Mouse (Mus musculus): ENCODE data around the gene Tiam1. TPM values are rescaled to one million over a fixed set of nuclear protein-coding genes. Genes with fewer than 3 reads are reported as not detected.
A peak's percentile ranks its signal among the peaks of the same experiment; 100 is the strongest.

Tiam1 gene
- polyA plus RNA-seq, 1 experiment from 2014 or later: 12.8 TPM

DNA sequence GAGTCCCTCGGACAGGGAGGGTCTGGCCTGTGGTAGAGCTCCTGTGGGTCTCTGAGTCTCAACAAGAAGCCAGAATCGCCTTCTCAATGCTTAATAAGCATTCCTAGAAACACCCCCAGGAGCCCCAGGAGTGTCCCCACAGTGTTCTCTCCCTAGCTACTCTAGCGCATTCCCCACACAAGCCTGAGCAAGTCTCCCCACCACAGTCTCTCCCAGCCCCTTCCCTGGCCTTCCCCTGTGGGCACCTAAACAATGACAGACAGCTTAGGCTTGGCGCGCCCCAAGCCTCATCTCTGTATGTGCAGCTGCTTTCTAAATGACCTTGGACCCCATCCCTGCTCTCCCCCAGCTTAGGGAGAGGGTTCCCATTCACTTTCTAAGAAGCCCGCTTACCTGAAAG lies 7.3 kb upstream of the Tiam1 start:
- WGBS: 92% methylated on average over 6 of the region's 6 CpGs
- H3K9ac ChIP-seq (ENCODE audit: low read length): no peak overlapping the region
- no peaks in the 10 kb centered on the region; the same call in 1 of the 2 replicates for H3K27me3 ChIP-seq (ENCODE audit: control insufficient read depth, insufficient read depth, low read depth, low read length)
- H3K4me3 ChIP-seq (ENCODE audit: low read length): no peak overlapping the region
- no peaks in the 10 kb centered on the region for H3K36me3 ChIP-seq (ENCODE audit: control insufficient read depth, insufficient read depth, low read length)
- H3K4me1 ChIP-seq (replicated peaks; ENCODE audit: control insufficient read depth, insufficient read depth, low read length): peaks cover 14% of the 10 kb centered on the region
- ATAC-seq (ENCODE audit: low read depth): no peak
- H3K27ac ChIP-seq (ENCODE audit: low read length): no peak overlapping the region
- H3K4me2 ChIP-seq (ENCODE audit: low read depth, low read length): no peak overlapping the region
- H3K9me3 ChIP-seq (ENCODE audit: control insufficient read depth, low read length): no peaks in the 10 kb centered on the region

DNA sequence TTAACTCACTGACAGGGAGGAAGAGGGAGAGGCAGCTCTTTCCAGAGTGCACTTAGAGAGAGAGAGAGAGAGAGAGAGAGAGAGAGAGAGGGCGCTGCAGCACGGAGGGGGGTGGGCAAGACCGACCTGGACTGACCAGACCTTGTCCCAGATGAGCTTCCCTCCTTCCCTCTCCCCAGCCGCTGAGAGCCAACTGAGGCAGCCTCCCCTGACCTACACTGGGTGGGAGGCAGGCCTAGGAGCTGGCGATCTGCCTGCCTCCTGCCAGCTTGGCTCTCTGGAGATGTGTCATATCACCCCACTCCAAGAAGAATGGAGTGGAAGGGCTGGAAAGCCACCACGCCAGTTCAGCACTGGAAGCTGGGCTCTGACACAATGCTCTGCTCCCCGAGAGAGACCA lies 6.6 kb upstream of the Tiam1 start:
- peaks cover 14% of the 10 kb centered on the region for H3K4me1 ChIP-seq (replicated peaks; ENCODE audit: control insufficient read depth, insufficient read depth, low read length)
- no peak overlapping the region for H3K27ac ChIP-seq (ENCODE audit: low read length)
- no peak overlapping the region for H3K9ac ChIP-seq (ENCODE audit: low read length)
- H3K36me3 ChIP-seq (ENCODE audit: control insufficient read depth, insufficient read depth, low read length): no peaks in the 10 kb centered on the region
- H3K9me3 ChIP-seq (ENCODE audit: control insufficient read depth, low read length): no peaks in the 10 kb centered on the region
- peak; percentile 49 for ATAC-seq (ENCODE audit: low read depth)
- H3K4me3 ChIP-seq (ENCODE audit: low read length): no peak overlapping the region
- 28% methylated on average over 7 of the region's 7 CpGs for WGBS
- H3K27me3 ChIP-seq (ENCODE audit: control insufficient read depth, insufficient read depth, low read depth, low read length): no peaks in the 10 kb centered on the region; the same call in 1 of the 2 replicates
- no peak overlapping the region for H3K4me2 ChIP-seq (ENCODE audit: low read depth, low read length)

DNA sequence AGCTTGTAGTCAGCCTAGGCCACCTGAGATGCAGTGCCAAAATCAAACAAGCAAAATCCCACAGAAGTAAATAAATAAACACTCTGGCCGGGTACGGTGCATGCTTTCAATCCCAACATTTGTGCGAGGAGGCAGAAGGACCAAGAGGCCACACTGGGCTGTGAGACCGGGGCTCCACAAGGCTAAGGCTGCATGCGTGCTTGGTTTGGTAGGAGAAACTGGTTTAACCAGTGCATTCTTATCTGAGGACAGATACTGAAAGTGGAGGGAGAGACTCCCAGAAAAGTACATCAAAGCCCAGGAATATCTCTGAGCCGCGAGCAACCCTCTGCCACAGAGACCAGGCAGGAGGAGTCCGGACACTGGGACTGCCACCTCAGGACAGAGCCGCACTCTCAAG lies 5.8 kb upstream of the Tiam1 start:
- no peak overlapping the region for H3K27ac ChIP-seq (ENCODE audit: low read length)
- no peak overlapping the region for H3K4me2 ChIP-seq (ENCODE audit: low read depth, low read length)
- H3K4me1 ChIP-seq (replicated peaks; ENCODE audit: control insufficient read depth, insufficient read depth, low read length): peaks cover 19% of the 10 kb centered on the region
- no peak overlapping the region for H3K9ac ChIP-seq (ENCODE audit: low read length)
- WGBS: 36% methylated on average over 9 of the region's 9 CpGs
- H3K36me3 ChIP-seq (ENCODE audit: control insufficient read depth, insufficient read depth, low read length): no peaks in the 10 kb centered on the region
- no peaks in the 10 kb centered on the region; the same call in 1 of the 2 replicates for H3K27me3 ChIP-seq (ENCODE audit: control insufficient read depth, insufficient read depth, low read depth, low read length)
- H3K9me3 ChIP-seq (ENCODE audit: control insufficient read depth, low read length): no peaks in the 10 kb centered on the region
- peak; percentile 32; the same call in 1 of the 2 replicates for ATAC-seq (ENCODE audit: low read depth)
- no peak overlapping the region for H3K4me3 ChIP-seq (ENCODE audit: low read length)

DNA sequence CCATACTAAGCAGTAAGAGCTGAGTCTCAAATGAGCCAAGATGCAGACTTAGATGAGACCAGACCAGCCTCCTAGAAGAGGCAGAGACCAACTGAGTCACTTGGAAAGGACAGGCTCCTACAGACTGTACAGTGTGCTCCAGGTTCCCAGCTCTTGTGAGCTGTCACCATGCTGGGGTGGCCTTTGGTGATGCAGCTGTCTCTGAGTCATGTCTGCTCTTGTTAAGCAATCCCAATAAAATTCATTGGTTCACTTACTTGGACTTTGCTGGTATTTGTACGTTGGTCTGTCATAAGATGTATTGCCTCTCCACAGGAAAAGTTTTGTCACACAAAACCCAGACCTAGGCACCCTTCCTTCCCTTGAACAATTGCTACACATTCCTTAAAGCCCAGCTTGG lies 1.7 kb upstream of the Tiam1 start:
- no peak overlapping the region for H3K27ac ChIP-seq (ENCODE audit: low read length)
- no peaks in the 10 kb centered on the region for H3K36me3 ChIP-seq (ENCODE audit: control insufficient read depth, insufficient read depth, low read length)
- WGBS: 81% methylated on average over 1 of the region's 1 CpGs
- ATAC-seq (ENCODE audit: low read depth): no peak
- H3K27me3 ChIP-seq (ENCODE audit: control insufficient read depth, insufficient read depth, low read depth, low read length): peaks cover 3% of the 10 kb centered on the region
- peaks cover 21% of the 10 kb centered on the region for H3K4me1 ChIP-seq (replicated peaks; ENCODE audit: control insufficient read depth, insufficient read depth, low read length)
- H3K4me3 ChIP-seq (ENCODE audit: low read length): no peak overlapping the region
- no peak overlapping the region; the same call in 1 of the 2 replicates for H3K4me2 ChIP-seq (ENCODE audit: low read depth, low read length)
- H3K9me3 ChIP-seq (ENCODE audit: control insufficient read depth, low read length): no peaks in the 10 kb centered on the region
- no peak overlapping the region for H3K9ac ChIP-seq (ENCODE audit: low read length)

DNA sequence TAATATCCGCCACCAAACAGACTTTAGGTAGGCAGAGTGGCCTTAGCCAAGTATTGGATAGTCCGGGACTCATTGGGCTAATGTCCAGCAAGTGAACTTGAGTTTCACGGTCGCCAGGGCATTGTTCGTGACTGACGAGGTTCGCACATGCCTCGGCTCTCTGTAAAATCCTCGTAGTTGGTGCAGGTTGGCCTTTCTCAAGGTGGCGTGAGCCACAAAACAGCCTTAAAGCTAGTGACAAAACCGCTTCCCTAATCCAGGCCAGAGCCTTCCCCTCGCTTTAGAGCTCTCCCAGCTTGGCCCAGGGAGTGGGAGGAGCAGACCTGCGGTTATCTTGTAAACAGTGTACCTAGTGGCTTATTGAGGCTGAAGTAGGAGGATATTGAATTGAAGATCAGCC lies 972 bp upstream of the Tiam1 start:
- peaks cover 3% of the 10 kb centered on the region for H3K27me3 ChIP-seq (ENCODE audit: control insufficient read depth, insufficient read depth, low read depth, low read length)

DNA sequence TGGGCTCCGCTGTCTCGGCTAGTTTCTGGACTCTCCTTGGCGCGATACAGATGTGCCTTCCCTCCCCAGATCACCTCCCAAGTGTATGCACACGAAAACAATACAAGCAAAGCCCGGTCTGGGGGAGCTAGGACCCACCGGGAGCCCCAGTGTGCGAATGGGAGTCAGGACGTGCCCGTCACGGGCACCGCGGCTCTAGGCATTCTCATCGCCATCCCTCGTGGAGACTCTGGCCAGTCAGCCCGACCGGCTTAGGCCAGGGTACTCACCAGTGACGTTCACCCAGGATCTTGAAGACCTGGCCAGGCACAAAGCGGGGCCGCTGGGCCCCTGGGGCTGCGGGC lies 181 bp downstream of the Tiam1 start:
- H3K9me3 ChIP-seq (ENCODE audit: control insufficient read depth, low read length): no peaks in the 10 kb centered on the region
- peak overlapping the region; percentile 77 for H3K4me3 ChIP-seq (ENCODE audit: low read length)
- peaks cover 10% of the 10 kb centered on the region; the same call in 1 of the 2 replicates for H3K4me1 ChIP-seq (replicated peaks; ENCODE audit: control insufficient read depth, insufficient read depth, low read length)
- H3K4me2 ChIP-seq (ENCODE audit: low read depth, low read length): peak overlapping the region; percentile 74
- ATAC-seq (ENCODE audit: low read depth): no peak
- H3K27ac ChIP-seq (ENCODE audit: low read length): peak overlapping the region; percentile 36; the same call in 1 of the 2 replicates
- H3K9ac ChIP-seq (ENCODE audit: low read length): peak overlapping the region; percentile 75
- H3K36me3 ChIP-seq (ENCODE audit: control insufficient read depth, insufficient read depth, low read length): no peaks in the 10 kb centered on the region
- WGBS: 0% methylated on average over 19 of the region's 21 CpGs
- H3K27me3 ChIP-seq (ENCODE audit: control insufficient read depth, insufficient read depth, low read depth, low read length): peaks cover 3% of the 10 kb centered on the region

More for the DNA sequence above, 972 bp upstream of the Tiam1 start:
- Histone ChIP-seq H3K9me3 (ENCODE audit: control insufficient read depth, low read length) (no peaks in the 10 kb centered on the region), H3K4me3 (ENCODE audit: low read length) (peak overlapping the region; percentile 77), H3K27ac (ENCODE audit: low read length) (peak overlapping the region; percentile 7; the same call in 1 of the 2 replicates), H3K36me3 (ENCODE audit: control insufficient read depth, insufficient read depth, low read length) (no peaks in the 10 kb centered on the region), H3K9ac (ENCODE audit: low read length) (peak overlapping the region; percentile 80), H3K4me2 (ENCODE audit: low read depth, low read length) (peak overlapping the region; percentile 74), H3K4me1 (replicated peaks; ENCODE audit: control insufficient read depth, insufficient read depth, low read length) (peaks cover 14% of the 10 kb centered on the region)
- ATAC-seq (ENCODE audit: low read depth): no peak
- 8% methylated on average over 13 of the region's 13 CpGs for WGBS

DNA sequence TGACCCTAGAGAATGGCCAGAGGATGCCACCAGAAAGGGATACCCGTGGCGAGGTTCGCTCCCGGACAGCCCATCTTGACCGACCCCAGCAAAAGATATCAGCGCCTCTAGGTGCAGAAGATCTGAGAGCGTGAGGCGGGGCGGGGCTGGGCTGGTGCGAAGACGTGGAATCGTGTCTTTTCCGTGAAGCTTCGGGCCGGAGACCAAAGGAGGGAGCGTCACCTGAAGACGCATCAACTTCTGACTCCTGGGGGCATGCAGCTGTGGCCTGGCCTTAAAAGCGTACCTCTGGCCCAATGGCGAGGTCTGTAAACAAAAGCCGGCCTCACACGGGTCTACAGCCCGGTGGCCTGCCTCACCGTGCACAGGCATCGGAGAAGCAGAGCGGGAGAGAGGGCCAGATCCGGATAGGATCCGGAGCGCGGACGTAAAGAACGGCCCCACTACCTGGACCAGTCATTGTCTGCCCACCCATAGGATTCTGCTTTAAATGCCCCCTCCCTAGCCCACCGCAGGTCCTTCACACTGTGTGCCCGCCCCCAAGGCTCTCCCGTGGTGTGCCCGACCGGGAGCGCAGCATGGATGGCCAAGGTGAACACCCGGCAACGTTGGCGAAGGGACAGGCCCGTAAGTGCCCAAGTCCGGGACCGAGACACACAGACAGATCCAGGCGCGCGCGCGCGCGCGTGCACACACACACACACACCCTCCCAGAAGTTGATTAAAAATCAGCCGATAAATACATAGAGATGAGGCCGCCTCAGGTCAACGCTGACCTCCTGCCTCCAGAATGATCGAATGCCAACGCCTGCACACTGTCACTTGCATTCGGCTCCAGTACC lies 774 bp downstream of the Tiam1 start:
- Histone ChIP-seq H3K4me2 (ENCODE audit: low read depth, low read length) (peak overlapping the region; percentile 74), H3K9ac (ENCODE audit: low read length) (peak overlapping the region; percentile 75), H3K4me1 (replicated peaks; ENCODE audit: control insufficient read depth, insufficient read depth, low read length) (peaks cover 10% of the 10 kb centered on the region; the same call in 1 of the 2 replicates), H3K9me3 (ENCODE audit: control insufficient read depth, low read length) (no peaks in the 10 kb centered on the region), H3K36me3 (ENCODE audit: control insufficient read depth, insufficient read depth, low read length) (no peaks in the 10 kb centered on the region), H3K27me3 (ENCODE audit: control insufficient read depth, insufficient read depth, low read depth, low read length) (peaks cover 3% of the 10 kb centered on the region), H3K27ac (ENCODE audit: low read length) (peak overlapping the region; percentile 36; the same call in 1 of the 2 replicates), H3K4me3 (ENCODE audit: low read length) (peak overlapping the region; percentile 77)
- WGBS: under 1% methylated on average over 57 of the region's 57 CpGs
- ATAC-seq (ENCODE audit: low read depth): no peak

DNA sequence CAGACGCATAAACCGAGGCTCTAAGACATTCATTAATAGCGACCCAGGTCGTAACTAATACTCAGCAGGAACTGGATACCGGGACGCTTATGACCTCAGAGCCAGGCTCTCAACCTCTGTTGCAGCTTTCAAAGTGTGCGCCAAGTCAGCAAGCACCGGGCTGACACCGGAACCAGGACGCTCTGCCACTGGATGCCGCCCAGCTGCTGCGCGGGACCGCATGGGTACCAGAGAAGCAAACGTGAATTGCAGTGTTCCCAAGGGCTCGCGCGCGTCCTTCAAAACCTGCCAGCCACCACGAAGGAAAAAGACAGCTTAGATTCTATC lies 1.4 kb downstream of the Tiam1 start:
- no peaks in the 10 kb centered on the region for H3K36me3 ChIP-seq (ENCODE audit: control insufficient read depth, insufficient read depth, low read length)
- H3K9ac ChIP-seq (ENCODE audit: low read length): peak overlapping the region; percentile 75
- H3K4me2 ChIP-seq (ENCODE audit: low read depth, low read length): peak overlapping the region; percentile 74
- peaks cover 10% of the 10 kb centered on the region; the same call in 1 of the 2 replicates for H3K4me1 ChIP-seq (replicated peaks; ENCODE audit: control insufficient read depth, insufficient read depth, low read length)
- no peak overlapping the region for H3K27ac ChIP-seq (ENCODE audit: low read length)
- H3K27me3 ChIP-seq (ENCODE audit: control insufficient read depth, insufficient read depth, low read depth, low read length): peaks cover 3% of the 10 kb centered on the region
- no peaks in the 10 kb centered on the region for H3K9me3 ChIP-seq (ENCODE audit: control insufficient read depth, low read length)
- ATAC-seq (ENCODE audit: low read depth): no peak
- WGBS: 2% methylated on average over 20 of the region's 20 CpGs
- peak overlapping the region; percentile 77 for H3K4me3 ChIP-seq (ENCODE audit: low read length)

DNA sequence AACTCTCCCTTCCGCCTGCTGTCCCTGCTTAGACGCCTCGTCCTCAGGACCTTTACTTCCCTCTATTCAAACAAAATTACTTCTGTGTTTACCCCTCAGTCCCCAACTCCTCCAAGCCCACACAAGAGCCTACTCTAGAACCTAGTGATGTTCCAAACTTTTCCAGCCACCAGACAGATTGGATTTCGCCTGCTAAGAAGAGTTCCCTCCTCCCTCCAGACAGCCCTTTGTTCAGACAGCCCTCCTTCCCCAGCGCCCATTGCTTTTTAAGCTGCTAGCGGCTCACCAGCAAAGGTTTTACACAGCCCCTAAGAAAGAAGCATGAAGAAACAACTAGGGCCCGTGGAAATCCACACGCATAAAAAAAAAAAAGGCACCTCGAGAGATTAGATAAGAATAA lies 2.0 kb downstream of the Tiam1 start:
- ATAC-seq (ENCODE audit: low read depth): no peak

More for the DNA sequence above, 2.0 kb downstream of the Tiam1 start:
- no peak overlapping the region for H3K27ac ChIP-seq (ENCODE audit: low read length)
- H3K4me1 ChIP-seq (replicated peaks; ENCODE audit: control insufficient read depth, insufficient read depth, low read length): peaks cover 10% of the 10 kb centered on the region; the same call in 1 of the 2 replicates
- H3K9ac ChIP-seq (ENCODE audit: low read length): no peak overlapping the region
- no peaks in the 10 kb centered on the region for H3K9me3 ChIP-seq (ENCODE audit: control insufficient read depth, low read length)
- 43% methylated on average over 9 of the region's 9 CpGs for WGBS
- H3K36me3 ChIP-seq (ENCODE audit: control insufficient read depth, insufficient read depth, low read length): no peaks in the 10 kb centered on the region
- H3K4me2 ChIP-seq (ENCODE audit: low read depth, low read length): peak overlapping the region; percentile 74; the same call in 1 of the 2 replicates
- no peak overlapping the region for H3K4me3 ChIP-seq (ENCODE audit: low read length)
- H3K27me3 ChIP-seq (ENCODE audit: control insufficient read depth, insufficient read depth, low read depth, low read length): peaks cover 3% of the 10 kb centered on the region
